Comparison of ENCODE assay signal across 16 mouse cellular contexts in genomic region chr5:81248724-81249123, GRCm38 (mm10).
DNase-seq lines count a peak whose midpoint lies in the region; ATAC-seq and TF ChIP-seq lines count a peak whose summit lies in the region.
"Had no signal": no experiment of that assay in that cellular context is flagged by ENCODE, and none has a peak within 500 bp of the region (broad histone marks: within the 10 kb centered on the region; RNA-seq: fewer than 3 reads in every experiment).

No protein-coding gene starts in this region.

- no peak for ATAC-seq in midbrain, postnatal 0 days (ENCODE audit: low FRiP score)
- no peak for ATAC-seq in midbrain, embryonic 11.5 days (ENCODE audit: low FRiP score)
- no peak for ATAC-seq in forebrain, embryonic 13.5 days
- ATAC-seq: intestine, postnatal 0 days; midbrain, embryonic 15.5 days had no signal

- no peak overlapping the region for H3K4me3 ChIP-seq in midbrain, postnatal 0 days (ENCODE audit: low read depth, low read length)
- H3K4me3 ChIP-seq in midbrain, embryonic 11.5 days (ENCODE audit: low read depth, low read length) = no peak overlapping the region
- H3K4me3 ChIP-seq in forebrain, embryonic 13.5 days = no peak overlapping the region
- H3K4me3 ChIP-seq: embryonic facial prominence, embryonic 15.5 days; heart, embryonic 13.5 days; midbrain, embryonic 15.5 days; neural tube, embryonic 13.5 days had no signal

- 86% methylated on average over 5 of the region's 5 CpGs for WGBS in midbrain, postnatal 0 days
- WGBS in midbrain, embryonic 11.5 days = 86% methylated on average over 5 of the region's 5 CpGs
- WGBS in forebrain, embryonic 13.5 days = 86% methylated on average over 5 of the region's 5 CpGs

- no peak overlapping the region for H3K27ac ChIP-seq in midbrain, postnatal 0 days (ENCODE audit: low read depth, low read length)
- no peak overlapping the region for H3K27ac ChIP-seq in midbrain, embryonic 11.5 days (ENCODE audit: low read depth, low read length)
- H3K27ac ChIP-seq in forebrain, embryonic 13.5 days = no peak overlapping the region
- H3K27ac ChIP-seq: embryonic facial prominence, embryonic 15.5 days; heart, embryonic 13.5 days; midbrain, embryonic 15.5 days; neural tube, embryonic 13.5 days had no signal

- DNase-seq in embryo, embryonic 10.5 days (ENCODE audit: low spot score) = peak; percentile 25
- no peak for DNase-seq in embryo, embryonic 9.5 days (ENCODE audit: extremely low spot score)
- DNase-seq in midbrain, postnatal 0 days (ENCODE audit: low spot score) = peak; percentile 47
- DNase-seq in midbrain, embryonic 11.5 days (ENCODE audit: low spot score, missing footprints) = no peak
- DNase-seq in cerebellum, postnatal 14 days = peak; percentile 37 to 46
- no peak for DNase-seq in heart, adult 8-10 months (ENCODE audit: low spot score)
- DNase-seq: liver; lung, adult 2 months; right cerebral cortex, postnatal 4 days; thymus, adult 18-20 months had no signal

- no peak for TF ChIP-seq CTCF in midbrain, postnatal 0 days (IDR thresholded peaks at IDR 0.05)

- H3K4me2 ChIP-seq in midbrain, postnatal 0 days (ENCODE audit: low read depth, low read length, poor library complexity, severe bottlenecking) = no peak overlapping the region
- H3K4me2 ChIP-seq in midbrain, embryonic 11.5 days = no peak overlapping the region
- H3K4me2 ChIP-seq in forebrain, embryonic 13.5 days = no peak overlapping the region
- H3K4me2 ChIP-seq: embryonic facial prominence, embryonic 15.5 days; heart, embryonic 13.5 days; midbrain, embryonic 15.5 days; neural tube, embryonic 13.5 days had no signal

- H3K27me3 ChIP-seq in midbrain, postnatal 0 days (ENCODE audit: insufficient read depth, low read length) = no peaks in the 10 kb centered on the region
- no peaks in the 10 kb centered on the region for H3K27me3 ChIP-seq in midbrain, embryonic 11.5 days (ENCODE audit: control insufficient read depth, insufficient read depth, low read length)
- no peaks in the 10 kb centered on the region for H3K27me3 ChIP-seq in forebrain, embryonic 13.5 days
- H3K27me3 ChIP-seq: embryonic facial prominence, embryonic 15.5 days; heart, embryonic 13.5 days; midbrain, embryonic 15.5 days; neural tube, embryonic 13.5 days had no signal

- no peaks in the 10 kb centered on the region for H3K36me3 ChIP-seq in midbrain, postnatal 0 days (ENCODE audit: insufficient read depth, low read length)
- H3K36me3 ChIP-seq in midbrain, embryonic 11.5 days (ENCODE audit: control insufficient read depth, insufficient read depth, low read length) = no peaks in the 10 kb centered on the region
- H3K36me3 ChIP-seq in forebrain, embryonic 13.5 days (ENCODE audit: poor library complexity, severe bottlenecking) = no peaks in the 10 kb centered on the region
- H3K36me3 ChIP-seq: embryonic facial prominence, embryonic 15.5 days; heart, embryonic 13.5 days; midbrain, embryonic 15.5 days; neural tube, embryonic 13.5 days had no signal

- no peaks in the 10 kb centered on the region for H3K4me1 ChIP-seq in midbrain, postnatal 0 days (ENCODE audit: insufficient read depth, low read length)
- no peaks in the 10 kb centered on the region for H3K4me1 ChIP-seq in midbrain, embryonic 11.5 days (ENCODE audit: control insufficient read depth, insufficient read depth, low read length)
- H3K4me1 ChIP-seq in forebrain, embryonic 13.5 days = no peaks in the 10 kb centered on the region
- H3K4me1 ChIP-seq: embryonic facial prominence, embryonic 15.5 days; heart, embryonic 13.5 days; midbrain, embryonic 15.5 days; neural tube, embryonic 13.5 days had no signal

- no peak overlapping the region for H3K9ac ChIP-seq in midbrain, postnatal 0 days (replicated peaks; ENCODE audit: low read length, poor library complexity, severe bottlenecking)
- H3K9ac ChIP-seq in midbrain, embryonic 11.5 days (ENCODE audit: low read length) = no peak overlapping the region
- no peak overlapping the region for H3K9ac ChIP-seq in forebrain, embryonic 13.5 days
- H3K9ac ChIP-seq: embryonic facial prominence, embryonic 15.5 days; heart, embryonic 13.5 days; midbrain, embryonic 15.5 days; neural tube, embryonic 13.5 days had no signal

- H3K9me3 ChIP-seq in midbrain, postnatal 0 days (ENCODE audit: low read length) = no peaks in the 10 kb centered on the region
- no peaks in the 10 kb centered on the region for H3K9me3 ChIP-seq in midbrain, embryonic 11.5 days (ENCODE audit: control insufficient read depth, low read length)
- H3K9me3 ChIP-seq in forebrain, embryonic 13.5 days (replicated peaks) = no peaks in the 10 kb centered on the region
- H3K9me3 ChIP-seq: embryonic facial prominence, embryonic 15.5 days; heart, embryonic 13.5 days; midbrain, embryonic 15.5 days; neural tube, embryonic 13.5 days had no signal

Comparison
In these comparisons a context has a peak if more than half of its experiments do, and no peak if none do; other contexts are left out.
1. DNase-seq: peak in embryo, embryonic 10.5 days (single experiment), midbrain, postnatal 0 days (single experiment) and cerebellum, postnatal 14 days (2 of 2); none in embryo, embryonic 9.5 days (single experiment), midbrain, embryonic 11.5 days (single experiment) and heart, adult 8-10 months (single experiment).